Mouse (Mus musculus) lung, postnatal 25 days (tissue): Measurements from ENCODE around the gene Aldoc.

Experiments used
- DNase-seq: peaks from one replicate; pipeline ENCODE4 v3.0.0; 2022; ENCODE audit warnings: low spot score

Gene Aldoc

DNA sequence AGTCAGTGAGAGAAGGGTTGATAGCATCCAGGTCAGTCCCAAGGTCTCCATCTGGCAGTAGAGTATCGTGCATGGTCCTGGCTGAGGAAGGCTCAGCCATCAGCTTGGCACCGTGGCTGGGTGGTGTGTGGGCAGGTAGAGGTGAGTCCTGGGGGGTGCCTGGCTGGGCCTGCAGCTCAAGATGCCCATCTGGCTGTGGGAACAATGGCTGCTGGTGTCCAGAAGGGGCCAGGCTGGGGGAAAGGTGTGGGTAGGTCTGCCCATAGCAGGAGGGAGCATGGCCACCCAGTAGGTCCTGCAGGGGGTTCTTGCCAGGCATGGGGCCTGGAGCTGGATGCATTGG is 38.0 kb downstream of the Aldoc start:
- DNase-seq: no peak

GRCm38 (mm10) chr11:78363309-78364007 is 40.7 kb downstream of the Aldoc start:
- DNase-seq: no peak

- DNase-seq: no peak
Measured at GRCm38 (mm10) chr11:78364103-78364502, 41.3 kb downstream of the Aldoc start.

DNA sequence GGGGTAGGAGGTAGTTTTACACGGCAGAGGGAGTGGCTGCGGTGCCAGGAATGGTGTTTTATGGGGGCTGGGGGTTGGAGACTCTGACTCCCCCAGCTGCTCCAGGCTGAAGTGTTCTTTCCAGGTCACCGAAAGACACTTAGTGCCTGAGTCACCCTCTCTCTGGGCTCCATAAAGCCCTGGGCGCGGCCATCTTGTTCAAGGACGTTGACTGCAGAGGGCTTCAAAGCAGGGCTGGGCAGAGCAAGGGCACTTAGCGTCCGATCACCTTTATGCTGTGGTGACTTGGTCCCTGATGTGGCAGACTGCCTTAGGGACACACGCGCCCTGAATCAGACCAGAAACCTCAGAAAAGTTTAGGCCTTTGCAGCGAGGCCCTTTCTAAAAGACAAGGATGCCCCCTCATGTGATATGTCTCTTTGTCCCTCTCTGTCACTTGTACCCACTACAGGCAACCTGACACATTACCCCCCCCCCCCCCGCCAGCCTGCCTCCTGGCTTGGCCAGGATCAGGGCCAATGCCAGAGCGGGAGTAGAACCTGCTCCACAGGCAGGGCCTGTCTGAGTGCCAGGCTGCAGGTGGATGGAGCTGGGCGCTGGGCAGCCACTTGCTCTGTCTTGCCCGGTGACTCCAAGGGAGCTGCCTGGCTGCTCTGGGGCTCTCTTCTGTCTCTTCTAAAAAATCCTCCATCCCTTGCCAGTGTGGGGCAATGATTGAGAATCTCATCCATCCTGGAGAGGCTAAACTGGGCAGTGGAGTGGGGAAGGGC is 44.9 kb downstream of the Aldoc start:
- no peak for DNase-seq

GRCm38 (mm10) chr11:78370389-78370788 is 47.6 kb downstream of the Aldoc start:
- peak; percentile 44 for DNase-seq

- no peak for DNase-seq
Measured at GRCm38 (mm10) chr11:78371711-78372110, 48.9 kb downstream of the Aldoc start.

GRCm38 (mm10) chr11:78372166-78372565 is 49.4 kb downstream of the Aldoc start:
- no peak for DNase-seq

GRCm38 (mm10) chr11:78372610-78373009 is 49.8 kb downstream of the Aldoc start:
- DNase-seq: no peak

- no peak for DNase-seq
Measured at GRCm38 (mm10) chr11:78374147-78374546, 51.4 kb downstream of the Aldoc start.
